Mouse (Mus musculus): ENCODE data around the gene BC030870. TPM values are rescaled to one million over a fixed set of nuclear protein-coding genes. Genes with fewer than 3 reads are reported as not detected.

BC030870 gene
- polyA plus RNA-seq, 1 experiment from 2014 or later, result not detected

- DNase-seq (ENCODE audit: low spot score) (no peak), ATAC-seq (ENCODE audit: low FRiP score) (no peak)
- H3K4me1 ChIP-seq (replicated peaks; ENCODE audit: control insufficient read depth, insufficient read depth, low read length), result no peaks in the 10 kb centered on the region
- no peak overlapping the region for H3K4me3 ChIP-seq (replicated peaks; ENCODE audit: low read length)
- no peaks in the 10 kb centered on the region for H3K27me3 ChIP-seq (ENCODE audit: control insufficient read depth, insufficient read depth, low read length)
- H3K27ac ChIP-seq, result no peak overlapping the region
- no peaks in the 10 kb centered on the region for H3K36me3 ChIP-seq (replicated peaks; ENCODE audit: control insufficient read depth, insufficient read depth)
- H3K9me3 ChIP-seq (ENCODE audit: control insufficient read depth, low read length), result no peaks in the 10 kb centered on the region
- H3K9ac ChIP-seq, result no peak overlapping the region
- WGBS, result 83% methylated on average over 6 of the region's 6 CpGs
- no peak overlapping the region for H3K4me2 ChIP-seq (replicated peaks)
These were observed 17.3 kb downstream of the BC030870 start for GRCm38 (mm10) chr8:65112092-65112491.

GRCm38 (mm10) chr8:65110285-65110691, 19.1 kb downstream of the BC030870 start:
- H3K4me2 ChIP-seq (replicated peaks), result no peak overlapping the region
- no peak overlapping the region for H3K4me3 ChIP-seq (replicated peaks; ENCODE audit: low read length)
- no peak overlapping the region for H3K27ac ChIP-seq
- WGBS, result 40% methylated on average over 5 of the region's 5 CpGs
- ATAC-seq (ENCODE audit: low FRiP score) (peak; percentile 80; the same call in 1 of the 2 replicates), DNase-seq (ENCODE audit: low spot score) (peak; percentile 86)
- H3K4me1 ChIP-seq (replicated peaks; ENCODE audit: control insufficient read depth, insufficient read depth, low read length), result no peaks in the 10 kb centered on the region
- H3K27me3 ChIP-seq (ENCODE audit: control insufficient read depth, insufficient read depth, low read length), result no peaks in the 10 kb centered on the region
- H3K9me3 ChIP-seq (ENCODE audit: control insufficient read depth, low read length), result no peaks in the 10 kb centered on the region
- H3K36me3 ChIP-seq (replicated peaks; ENCODE audit: control insufficient read depth, insufficient read depth), result no peaks in the 10 kb centered on the region
- H3K9ac ChIP-seq, result no peak overlapping the region

GRCm38 (mm10) chr8:65108936-65109335, 20.4 kb downstream of the BC030870 start:
- 92% methylated on average over 6 of the region's 6 CpGs for WGBS

GRCm38 (mm10) chr8:65107936-65108718, 21.2 kb downstream of the BC030870 start:
- ATAC-seq (ENCODE audit: low FRiP score), result no peak
- 96% methylated on average over 25 of the region's 25 CpGs for WGBS

More at GRCm38 (mm10) chr8:65108936-65109335, 20.4 kb downstream of the BC030870 start:
- H3K4me1 ChIP-seq (replicated peaks; ENCODE audit: control insufficient read depth, insufficient read depth, low read length), result no peaks in the 10 kb centered on the region
- H3K27ac ChIP-seq, result no peak overlapping the region
- no peaks in the 10 kb centered on the region for H3K27me3 ChIP-seq (ENCODE audit: control insufficient read depth, insufficient read depth, low read length)
- ATAC-seq (ENCODE audit: low FRiP score), result no peak
- no peak overlapping the region for H3K4me2 ChIP-seq (replicated peaks)
- no peak for DNase-seq (ENCODE audit: low spot score)
- no peak overlapping the region for H3K4me3 ChIP-seq (replicated peaks; ENCODE audit: low read length)
- no peak overlapping the region for H3K9ac ChIP-seq
- no peaks in the 10 kb centered on the region for H3K36me3 ChIP-seq (replicated peaks; ENCODE audit: control insufficient read depth, insufficient read depth)
- no peaks in the 10 kb centered on the region for H3K9me3 ChIP-seq (ENCODE audit: control insufficient read depth, low read length)

GRCm38 (mm10) chr8:65104041-65104440, 25.3 kb downstream of the BC030870 start:
- DNase-seq (ENCODE audit: low spot score) (no peak), ATAC-seq (ENCODE audit: low FRiP score) (no peak)
- Histone ChIP-seq H3K4me2 (replicated peaks) (no peak overlapping the region), H3K9ac (no peak overlapping the region), H3K27ac (no peak overlapping the region), H3K9me3 (ENCODE audit: control insufficient read depth, low read length) (no peaks in the 10 kb centered on the region), H3K36me3 (replicated peaks; ENCODE audit: control insufficient read depth, insufficient read depth) (no peaks in the 10 kb centered on the region), H3K4me3 (replicated peaks; ENCODE audit: low read length) (no peak overlapping the region), H3K27me3 (ENCODE audit: control insufficient read depth, insufficient read depth, low read length) (no peaks in the 10 kb centered on the region), H3K4me1 (replicated peaks; ENCODE audit: control insufficient read depth, insufficient read depth, low read length) (no peaks in the 10 kb centered on the region)
- 70% methylated on average over 4 of the region's 4 CpGs for WGBS

More at GRCm38 (mm10) chr8:65107936-65108718, 21.2 kb downstream of the BC030870 start:
- Histone ChIP-seq H3K4me2 (replicated peaks) (no peak overlapping the region), H3K9ac (no peak overlapping the region), H3K27ac (no peak overlapping the region), H3K36me3 (replicated peaks; ENCODE audit: control insufficient read depth, insufficient read depth) (no peaks in the 10 kb centered on the region), H3K9me3 (ENCODE audit: control insufficient read depth, low read length) (no peaks in the 10 kb centered on the region), H3K4me1 (replicated peaks; ENCODE audit: control insufficient read depth, insufficient read depth, low read length) (no peaks in the 10 kb centered on the region), H3K4me3 (replicated peaks; ENCODE audit: low read length) (no peak overlapping the region), H3K27me3 (ENCODE audit: control insufficient read depth, insufficient read depth, low read length) (no peaks in the 10 kb centered on the region)
- no peak for DNase-seq (ENCODE audit: low spot score)

GRCm38 (mm10) chr8:65103632-65104031, 25.7 kb downstream of the BC030870 start:
- no peak overlapping the region for H3K4me2 ChIP-seq (replicated peaks)
- WGBS, result 55% methylated on average over 7 of the region's 7 CpGs
- no peaks in the 10 kb centered on the region for H3K27me3 ChIP-seq (ENCODE audit: control insufficient read depth, insufficient read depth, low read length)
- DNase-seq (ENCODE audit: low spot score), result no peak
- no peak overlapping the region for H3K4me3 ChIP-seq (replicated peaks; ENCODE audit: low read length)
- no peak overlapping the region for H3K9ac ChIP-seq
- 0 out of 2 replicates have a peak, but pooled peaks have one; percentile 34 for ATAC-seq (ENCODE audit: low FRiP score)
- no peaks in the 10 kb centered on the region for H3K36me3 ChIP-seq (replicated peaks; ENCODE audit: control insufficient read depth, insufficient read depth)
- no peaks in the 10 kb centered on the region for H3K4me1 ChIP-seq (replicated peaks; ENCODE audit: control insufficient read depth, insufficient read depth, low read length)
- no peaks in the 10 kb centered on the region for H3K9me3 ChIP-seq (ENCODE audit: control insufficient read depth, low read length)
- H3K27ac ChIP-seq, result no peak overlapping the region

- no peak for ATAC-seq (ENCODE audit: low FRiP score)
- Histone ChIP-seq H3K9ac (no peak overlapping the region), H3K4me1 (replicated peaks; ENCODE audit: control insufficient read depth, insufficient read depth, low read length) (no peaks in the 10 kb centered on the region), H3K27ac (no peak overlapping the region), H3K4me3 (replicated peaks; ENCODE audit: low read length) (no peak overlapping the region), H3K27me3 (ENCODE audit: control insufficient read depth, insufficient read depth, low read length) (no peaks in the 10 kb centered on the region), H3K36me3 (replicated peaks; ENCODE audit: control insufficient read depth, insufficient read depth) (no peaks in the 10 kb centered on the region), H3K9me3 (ENCODE audit: control insufficient read depth, low read length) (no peaks in the 10 kb centered on the region), H3K4me2 (replicated peaks) (no peak overlapping the region)
- WGBS, result 61% methylated on average over 3 of the region's 3 CpGs
- no peak for DNase-seq (ENCODE audit: low spot score)
These were observed 29.6 kb downstream of the BC030870 start for GRCm38 (mm10) chr8:65099735-65100134.

- H3K4me2 ChIP-seq (replicated peaks), result no peak overlapping the region
- H3K4me3 ChIP-seq (replicated peaks; ENCODE audit: low read length), result no peak overlapping the region
- H3K27me3 ChIP-seq (ENCODE audit: control insufficient read depth, insufficient read depth, low read length), result no peaks in the 10 kb centered on the region
- H3K9me3 ChIP-seq (ENCODE audit: control insufficient read depth, low read length), result no peaks in the 10 kb centered on the region
- H3K9ac ChIP-seq, result no peak overlapping the region
- no peak for ATAC-seq (ENCODE audit: low FRiP score)
- DNase-seq (ENCODE audit: low spot score), result no peak
- 69% methylated on average over 7 of the region's 7 CpGs for WGBS
- no peaks in the 10 kb centered on the region for H3K36me3 ChIP-seq (replicated peaks; ENCODE audit: control insufficient read depth, insufficient read depth)
- H3K27ac ChIP-seq, result no peak overlapping the region
- no peaks in the 10 kb centered on the region for H3K4me1 ChIP-seq (replicated peaks; ENCODE audit: control insufficient read depth, insufficient read depth, low read length)
These were observed 31.5 kb downstream of the BC030870 start for GRCm38 (mm10) chr8:65097760-65098415.

GRCm38 (mm10) chr8:65089781-65090180, 39.6 kb downstream of the BC030870 start:
- no peak overlapping the region for H3K9ac ChIP-seq
- H3K4me3 ChIP-seq (replicated peaks; ENCODE audit: low read length), result no peak overlapping the region
- no peaks in the 10 kb centered on the region for H3K36me3 ChIP-seq (replicated peaks; ENCODE audit: control insufficient read depth, insufficient read depth)
- no peak overlapping the region for H3K27ac ChIP-seq
- DNase-seq (ENCODE audit: low spot score) (no peak), ATAC-seq (ENCODE audit: low FRiP score) (no peak)
- no peak overlapping the region for H3K4me2 ChIP-seq (replicated peaks)
- 61% methylated on average over 7 of the region's 7 CpGs for WGBS
- H3K4me1 ChIP-seq (replicated peaks; ENCODE audit: control insufficient read depth, insufficient read depth, low read length), result no peaks in the 10 kb centered on the region
- no peaks in the 10 kb centered on the region for H3K9me3 ChIP-seq (ENCODE audit: control insufficient read depth, low read length)
- no peaks in the 10 kb centered on the region for H3K27me3 ChIP-seq (ENCODE audit: control insufficient read depth, insufficient read depth, low read length)
